Mouse (Mus musculus): ENCODE results near the gene Nrd1. TPM values are rescaled to one million over a fixed set of nuclear protein-coding genes. Genes with fewer than 3 reads are reported as not detected.

Nrd1 gene
- total RNA-seq, 1 experiment from 2014 or later: 111 TPM

DNA sequence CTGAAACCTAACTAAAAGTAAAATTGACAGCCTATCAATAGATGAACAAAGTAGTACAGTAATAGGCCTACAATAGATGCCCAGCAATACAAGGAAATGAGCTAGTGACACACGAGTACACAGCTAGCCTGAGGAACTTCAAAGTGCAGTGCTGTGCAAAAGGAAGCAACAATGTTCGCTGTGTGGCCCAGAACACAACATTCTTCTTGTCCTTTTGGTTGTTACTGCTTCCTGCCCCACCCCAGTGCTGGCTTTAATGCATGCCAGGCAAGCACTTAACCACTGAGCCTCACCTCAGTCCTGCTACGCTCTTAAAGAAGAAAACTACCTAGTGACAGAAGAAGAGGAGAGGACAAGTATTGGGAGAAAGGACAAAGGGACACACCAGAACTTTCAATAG lies 79.2 kb downstream of the Nrd1 start:
- no peak for ATAC-seq (replicated peaks; ENCODE audit: insufficient number of reproducible peaks, low FRiP score, low TSS enrichment, poor library complexity, severe bottlenecking)

DNA sequence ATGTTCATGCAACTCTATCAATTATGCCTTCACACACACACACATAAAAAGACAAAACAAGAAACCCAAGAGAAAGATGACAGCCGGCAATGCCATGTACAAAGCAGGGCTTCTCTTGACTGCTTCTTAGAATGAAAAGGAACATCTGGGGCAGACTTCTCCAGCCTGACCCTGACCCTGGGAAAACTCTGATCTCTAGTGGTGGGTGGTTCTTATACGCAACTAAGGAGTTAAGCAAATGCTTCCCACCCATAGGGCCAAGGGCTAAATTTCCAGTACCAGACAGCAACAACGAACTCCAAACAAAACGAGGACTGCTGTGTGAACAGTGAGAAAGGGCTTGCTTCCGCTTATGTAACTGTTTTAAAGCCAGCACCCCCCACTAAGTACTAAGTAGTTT lies 79.7 kb downstream of the Nrd1 start:
- ATAC-seq (replicated peaks; ENCODE audit: insufficient number of reproducible peaks, low FRiP score, low TSS enrichment, poor library complexity, severe bottlenecking): no peak

DNA sequence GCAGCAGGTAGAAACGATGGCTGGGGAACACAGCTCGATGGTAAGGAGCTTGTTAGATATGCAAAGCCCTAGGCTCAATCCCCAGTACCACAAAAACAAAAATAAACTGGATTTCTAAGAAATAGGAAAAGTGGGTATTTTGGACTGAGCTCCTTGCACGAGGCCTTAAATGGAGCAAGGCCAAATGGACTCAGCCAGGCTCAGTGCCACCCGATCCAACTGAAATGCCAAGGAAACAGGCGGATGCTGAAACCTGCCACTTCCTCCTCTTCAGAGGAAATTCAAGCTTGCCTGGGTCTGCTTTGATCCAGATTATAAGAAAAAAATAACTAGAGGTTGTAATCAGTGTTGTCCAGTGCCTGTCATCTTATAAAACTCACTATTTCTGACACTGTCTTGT lies 88.7 kb downstream of the Nrd1 start:
- ATAC-seq (replicated peaks; ENCODE audit: insufficient number of reproducible peaks, low FRiP score, low TSS enrichment, poor library complexity, severe bottlenecking): no peak

DNA sequence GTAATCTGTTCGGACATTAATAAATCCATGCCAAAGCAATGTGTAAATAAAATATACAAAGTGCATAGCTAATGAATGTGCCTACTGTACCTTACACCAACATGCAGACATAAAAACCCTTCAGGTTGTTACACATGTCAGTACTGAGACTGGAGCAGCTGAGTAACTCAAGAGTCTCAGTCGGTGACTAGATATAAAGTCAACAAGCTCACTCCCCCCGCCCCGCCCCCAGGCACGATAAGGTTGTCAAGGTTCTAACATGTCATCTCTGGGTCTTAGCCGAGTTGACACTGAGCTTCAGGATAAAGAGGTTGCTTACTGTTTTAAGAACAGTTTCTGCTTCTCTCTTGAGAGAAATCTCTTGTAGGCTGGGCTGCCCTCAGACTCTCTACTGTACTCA lies 89.5 kb downstream of the Nrd1 start:
- ATAC-seq (replicated peaks; ENCODE audit: insufficient number of reproducible peaks, low FRiP score, low TSS enrichment, poor library complexity, severe bottlenecking): no peak

DNA sequence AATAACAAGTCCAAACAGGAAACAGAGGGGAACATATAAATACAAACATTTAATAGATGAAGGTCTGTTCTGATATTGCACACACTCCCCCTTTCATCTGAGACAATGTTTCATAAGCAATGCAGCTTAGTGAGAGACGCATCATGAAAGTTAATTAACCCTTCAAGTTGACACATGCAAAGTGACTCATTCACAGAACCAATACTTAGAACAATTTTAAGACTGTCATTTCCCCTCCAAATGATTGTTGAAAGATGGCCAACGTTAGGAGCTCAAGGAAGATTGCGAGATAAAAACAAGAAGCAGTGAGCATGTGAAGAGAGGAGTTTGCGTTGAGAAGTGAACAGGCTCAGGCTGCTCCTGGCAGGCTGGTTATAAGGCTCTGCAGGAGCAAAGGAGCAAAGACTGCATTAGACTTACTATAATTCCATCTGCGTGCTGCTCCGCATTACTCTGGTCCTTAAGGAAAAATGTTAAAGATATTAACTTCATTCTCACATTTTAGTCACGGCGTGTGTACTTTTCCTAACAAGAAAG lies 90.9 kb downstream of the Nrd1 start:
- no peak for ATAC-seq (replicated peaks; ENCODE audit: insufficient number of reproducible peaks, low FRiP score, low TSS enrichment, poor library complexity, severe bottlenecking)

DNA sequence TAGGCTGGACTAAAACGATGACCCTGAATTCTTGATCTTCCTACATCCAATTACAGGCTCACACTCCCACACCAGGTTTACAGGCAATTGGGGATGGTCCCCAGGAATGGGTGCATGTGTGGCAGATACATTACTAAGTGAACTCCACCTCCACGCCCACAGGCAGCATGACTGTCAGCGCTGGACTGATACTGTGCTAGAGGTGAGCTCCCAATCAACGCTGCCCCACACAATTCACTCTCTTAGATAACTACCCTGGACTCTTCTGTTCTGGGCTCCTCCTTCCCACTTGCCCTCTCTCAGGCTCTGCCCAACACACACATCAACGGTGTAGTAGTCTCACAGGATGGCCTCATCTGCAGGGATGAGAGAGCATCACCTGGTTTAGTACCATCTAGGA lies 91.9 kb downstream of the Nrd1 start:
- no peak for ATAC-seq (replicated peaks; ENCODE audit: insufficient number of reproducible peaks, low FRiP score, low TSS enrichment, poor library complexity, severe bottlenecking)

DNA sequence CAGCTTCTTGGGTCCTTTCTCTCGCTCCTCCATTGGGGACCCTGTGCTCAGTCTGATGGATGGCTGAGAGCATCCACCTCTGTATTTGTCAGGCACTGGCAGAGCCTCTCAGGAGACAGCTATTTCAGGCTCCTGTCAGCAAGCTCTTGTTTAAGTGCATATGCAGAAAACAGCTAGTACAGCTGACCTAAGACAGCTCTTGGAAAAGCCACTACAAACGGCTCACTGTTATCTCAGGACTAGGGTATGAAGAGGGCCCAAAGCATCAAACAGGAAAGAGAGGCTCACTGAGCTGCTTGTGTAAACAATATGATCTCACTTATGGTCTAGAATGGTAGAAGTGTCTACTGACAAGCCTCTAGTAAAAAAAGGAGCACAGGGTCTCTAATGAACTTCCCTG lies 93.8 kb downstream of the Nrd1 start:
- no peak for ATAC-seq (replicated peaks; ENCODE audit: insufficient number of reproducible peaks, low FRiP score, low TSS enrichment, poor library complexity, severe bottlenecking)

DNA sequence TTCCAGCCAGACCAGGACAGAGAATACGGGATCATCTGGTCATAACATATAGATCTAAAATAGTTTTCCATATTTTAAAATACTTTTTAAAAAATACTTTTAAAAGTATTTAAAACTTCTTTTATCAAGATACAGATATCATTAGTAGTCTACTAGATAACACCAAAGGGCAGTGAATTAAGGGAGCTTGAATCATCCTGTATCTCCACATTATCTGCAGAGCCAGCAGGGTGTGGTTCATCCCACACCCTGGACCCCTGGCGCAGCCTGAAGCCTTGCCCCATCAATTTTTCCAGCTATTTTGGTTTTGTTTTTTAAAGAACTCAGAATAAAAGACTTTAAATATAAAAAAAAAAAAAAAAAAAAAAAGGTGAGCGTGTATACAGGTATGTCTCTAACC lies 98.4 kb downstream of the Nrd1 start:
- no peak for ATAC-seq (replicated peaks; ENCODE audit: insufficient number of reproducible peaks, low FRiP score, low TSS enrichment, poor library complexity, severe bottlenecking)

DNA sequence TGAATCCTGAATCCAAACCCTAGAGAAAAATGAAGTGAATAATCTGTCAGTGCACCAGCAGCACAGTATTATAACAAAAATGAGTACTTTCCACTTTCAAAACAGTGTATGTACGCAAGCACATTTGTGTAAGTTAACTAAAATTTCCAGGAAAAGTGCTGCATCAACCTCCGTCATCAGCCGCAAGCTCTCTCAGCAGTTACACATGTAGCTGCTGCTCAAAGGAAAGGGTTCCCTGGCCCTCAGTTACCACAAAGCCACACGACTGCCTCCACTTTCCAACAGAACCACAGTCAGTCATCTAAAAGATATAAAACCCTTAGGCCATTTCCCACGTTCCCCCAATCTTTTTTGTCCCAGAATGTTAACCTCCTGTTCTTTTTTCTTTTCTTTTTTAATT lies 102.1 kb downstream of the Nrd1 start:
- ATAC-seq (replicated peaks; ENCODE audit: insufficient number of reproducible peaks, low FRiP score, low TSS enrichment, poor library complexity, severe bottlenecking): no peak

DNA sequence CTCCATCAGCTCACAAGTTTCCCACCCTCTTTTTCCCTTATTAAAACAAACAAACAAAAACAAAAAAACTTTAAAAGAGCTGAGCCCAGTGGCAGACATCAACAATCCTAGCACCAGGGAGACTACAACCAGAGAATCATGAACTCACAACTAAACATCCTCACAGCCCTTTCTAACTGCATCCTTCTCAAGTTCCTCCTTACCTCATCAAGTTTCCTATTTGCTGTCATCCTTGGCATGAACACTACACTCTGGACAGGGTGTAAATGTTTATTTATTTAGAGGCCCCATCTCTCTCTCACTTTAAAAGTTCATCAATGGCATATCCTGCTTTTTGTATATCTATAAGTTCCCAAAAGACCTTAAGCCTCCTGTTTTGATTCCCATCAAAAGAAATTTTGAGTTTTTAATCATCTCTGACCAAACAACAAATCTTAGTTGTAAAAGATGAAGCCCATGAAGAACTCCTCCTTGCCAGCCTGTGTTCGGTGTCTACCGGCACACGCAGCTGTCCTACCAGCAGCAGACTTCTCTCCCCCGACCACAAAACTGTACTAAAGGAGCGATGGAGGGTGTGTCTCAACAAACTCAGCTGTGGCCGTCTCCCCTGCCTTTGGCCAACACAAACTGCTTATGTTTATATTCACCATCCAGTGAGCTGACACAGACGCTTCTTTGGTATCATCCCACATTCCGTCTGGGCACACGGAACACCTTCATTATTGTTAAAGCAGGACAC lies 102.9 kb downstream of the Nrd1 start:
- ATAC-seq (replicated peaks; ENCODE audit: insufficient number of reproducible peaks, low FRiP score, low TSS enrichment, poor library complexity, severe bottlenecking): no peak

DNA sequence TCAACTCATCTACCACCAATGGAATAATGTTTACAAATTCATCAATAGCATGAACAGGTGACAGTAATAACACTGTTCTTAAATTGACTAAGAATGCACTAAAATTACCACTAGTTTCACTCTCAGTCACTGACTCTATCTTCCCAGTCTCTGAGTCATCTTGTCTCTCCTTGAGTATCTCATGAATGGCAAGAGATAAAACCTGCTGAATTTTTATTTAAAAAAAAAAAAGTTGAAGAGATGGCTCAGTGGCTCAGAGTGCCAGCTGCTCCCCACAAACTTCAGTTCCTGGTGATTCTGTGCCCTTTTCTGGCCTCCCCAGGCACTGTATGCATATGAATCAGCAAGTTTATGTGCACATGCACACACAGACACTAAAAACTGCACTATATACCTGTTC lies 104.8 kb downstream of the Nrd1 start:
- no peak for ATAC-seq (replicated peaks; ENCODE audit: insufficient number of reproducible peaks, low FRiP score, low TSS enrichment, poor library complexity, severe bottlenecking)

DNA sequence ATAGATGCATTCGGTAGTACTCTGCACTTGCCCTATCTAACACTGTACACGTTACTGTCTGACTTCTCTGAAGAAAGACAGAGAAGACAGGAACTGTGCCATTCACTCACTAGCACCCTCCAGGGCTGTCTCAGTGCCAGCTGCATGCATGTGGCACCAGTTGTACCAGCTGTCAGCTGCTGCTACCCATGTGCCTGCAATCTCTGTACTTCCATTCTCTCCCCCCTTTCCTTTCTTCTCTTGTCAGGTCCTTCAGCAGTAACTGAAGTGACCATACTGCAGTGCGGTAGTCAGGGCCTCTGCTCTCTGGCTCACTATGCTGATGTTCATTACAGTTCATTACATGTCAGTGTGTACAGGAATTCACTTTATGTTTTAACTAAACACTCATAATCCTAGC lies 105.6 kb downstream of the Nrd1 start:
- no peak for ATAC-seq (replicated peaks; ENCODE audit: insufficient number of reproducible peaks, low FRiP score, low TSS enrichment, poor library complexity, severe bottlenecking)

DNA sequence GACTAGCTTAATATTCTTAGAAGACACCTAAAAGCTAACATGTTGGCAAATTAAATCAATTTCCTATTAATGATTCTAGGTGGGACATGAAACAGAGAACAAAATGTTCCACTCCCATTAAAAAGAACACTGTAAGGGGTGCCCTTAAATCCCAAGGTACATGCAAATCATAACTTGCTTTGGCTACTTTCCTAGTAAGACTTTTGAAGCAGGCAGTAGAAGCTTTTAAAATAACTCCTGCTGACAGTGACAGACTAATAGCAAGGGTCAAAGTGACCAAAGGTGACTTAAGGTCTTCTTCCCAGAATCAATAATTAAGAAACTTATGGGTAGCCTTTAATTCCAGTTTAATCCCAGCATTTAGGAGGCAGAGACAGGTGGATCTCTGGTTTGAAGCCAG lies 106.1 kb downstream of the Nrd1 start:
- no peak for ATAC-seq (replicated peaks; ENCODE audit: insufficient number of reproducible peaks, low FRiP score, low TSS enrichment, poor library complexity, severe bottlenecking)

DNA sequence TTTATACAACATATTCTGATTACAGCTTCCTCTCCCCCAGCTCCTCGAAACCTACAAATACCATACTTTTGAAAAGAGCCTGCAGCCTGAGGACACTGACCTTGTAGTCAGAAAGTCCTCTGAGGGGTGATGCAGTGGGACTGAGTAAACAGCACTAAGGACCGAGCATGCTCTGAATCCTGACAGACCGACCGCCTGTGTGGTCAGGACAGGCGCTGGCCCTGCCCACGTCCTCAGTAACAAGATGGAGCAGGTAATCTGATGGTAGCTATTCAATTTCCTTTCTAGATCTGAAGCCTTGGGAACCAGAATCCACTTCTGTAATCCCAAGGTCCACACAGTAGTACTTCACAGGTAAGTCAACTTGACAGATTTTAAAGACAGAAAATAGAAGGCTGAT lies 108.6 kb downstream of the Nrd1 start:
- no peak for ATAC-seq (replicated peaks; ENCODE audit: insufficient number of reproducible peaks, low FRiP score, low TSS enrichment, poor library complexity, severe bottlenecking)

DNA sequence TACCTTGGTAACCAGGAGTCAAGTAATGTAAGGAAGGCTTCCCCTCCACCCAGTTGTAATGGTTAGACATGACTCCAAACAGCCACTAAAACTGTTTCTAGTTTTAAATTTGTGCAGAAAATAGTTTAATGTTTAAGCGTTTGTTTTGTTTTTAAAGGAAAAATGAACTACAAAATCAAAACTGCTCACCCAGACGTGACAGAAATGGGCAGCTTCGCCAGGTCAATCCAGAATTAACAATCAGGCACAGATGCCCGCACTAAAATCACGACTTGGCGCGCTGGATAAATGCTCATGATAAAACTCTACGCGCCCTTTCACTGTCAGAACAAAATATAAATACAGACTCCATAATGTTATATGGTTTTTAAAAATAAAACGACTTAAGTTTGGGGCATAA lies 109.2 kb downstream of the Nrd1 start:
- ATAC-seq (replicated peaks; ENCODE audit: insufficient number of reproducible peaks, low FRiP score, low TSS enrichment, poor library complexity, severe bottlenecking): no peak

DNA sequence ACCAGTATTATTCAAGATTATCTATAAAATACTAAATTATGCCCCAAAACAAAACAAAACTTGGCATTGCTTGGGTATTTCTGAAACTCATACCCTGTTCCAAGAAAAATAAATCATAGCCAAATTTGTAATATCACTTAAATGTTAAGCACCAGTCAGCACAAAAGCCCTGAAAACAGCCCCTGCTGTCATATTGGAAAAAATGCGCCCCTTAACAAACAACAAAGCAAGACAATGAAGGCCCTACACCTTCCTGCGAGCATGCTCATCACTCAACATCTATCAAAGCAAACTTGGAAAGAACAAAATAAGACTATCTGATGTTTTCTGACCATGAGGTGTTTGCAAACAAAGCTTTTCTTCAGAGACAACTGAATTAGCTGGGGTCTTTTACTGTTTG lies 110.5 kb downstream of the Nrd1 start:
- no peak for ATAC-seq (replicated peaks; ENCODE audit: insufficient number of reproducible peaks, low FRiP score, low TSS enrichment, poor library complexity, severe bottlenecking)

Other genes starting within 250 kb of the Nrd1 start
- 93.3 to 121 TPM (median 117 TPM) in 3 replicates for gene Zfyve9, start 219.9 kb upstream of the Nrd1 start, total RNA-seq (2017)
- 40.7 to 71.0 TPM (median 58.7 TPM) in 3 replicates for gene Btf3l4, start 167.0 kb upstream of the Nrd1 start, total RNA-seq (2017)
- 61.6 to 79.0 TPM (median 71.6 TPM) in 3 replicates for gene Txndc12, start 166.1 kb upstream of the Nrd1 start, total RNA-seq (2017)
- gene Kti12, start 152.9 kb upstream of the Nrd1 start, total RNA-seq (2017): 9.4 to 17.5 TPM (median 14.5 TPM) in 3 replicates
- 0.49 TPM in 1 of 3 replicates, not detected in the others for gene A730015C16Rik, start 152.0 kb upstream of the Nrd1 start, total RNA-seq (2017)
- not detected in 3 replicates for gene Rab3b, start 121.6 kb upstream of the Nrd1 start, total RNA-seq (2017)
- gene Osbpl9, start 201.6 kb downstream of the Nrd1 start, total RNA-seq (2017): 182 to 250 TPM (median 202 TPM) in 3 replicates
- not detected in 3 replicates for gene Calr4, start 233.8 kb downstream of the Nrd1 start, total RNA-seq (2017)

All from monocyte, adult 5-6 weeks (primary cell).